Mouse (Mus musculus) c-Kit-positive CD71-positive TER-119-negative erythroid progenitor cells, embryonic 14.5 days (primary cell): Measurements from ENCODE around the gene Kcng4.
A peak's percentile ranks its signal among the peaks of the same experiment; 100 is the strongest.

ENCODE experiments used
- DNase-seq: peaks from one replicate; pipeline ENCODE4 v3.0.0-alpha.2; 2013; ENCODE audit warnings: low read depth

Gene Kcng4

GRCm38 (mm10) chr8:119615096-119615495, 20.4 kb downstream of the Kcng4 start:
- DNase-seq, result no peak

DNA sequence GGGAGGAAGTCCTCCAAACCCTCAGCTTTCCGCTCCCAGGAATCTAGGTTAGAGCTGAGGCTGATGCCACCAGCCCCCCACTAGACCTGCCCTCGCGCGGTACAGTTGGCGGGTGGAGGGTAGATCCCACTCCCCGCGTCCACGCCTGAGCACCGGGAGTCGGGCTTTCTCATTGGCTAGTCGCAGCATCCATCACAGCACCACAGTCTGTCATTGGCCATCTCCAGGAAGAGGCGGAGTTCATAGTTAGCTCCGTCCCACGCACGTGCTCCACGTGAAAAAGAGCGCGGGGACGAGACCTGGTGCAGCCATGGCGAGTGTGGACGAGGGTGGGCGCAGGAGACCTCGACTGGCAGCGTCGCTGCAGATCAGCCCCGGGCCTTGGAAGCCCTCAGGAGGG, 23.0 kb downstream of the Kcng4 start, which contains the start of gene Adad2:
TSS of gene Adad2 (plus strand) at position 277 of the 400 bp plus-strand sequence.
- DNase-seq, result no peak

- DNase-seq, result no peak
These were observed 29.3 kb downstream of the Kcng4 start for GRCm38 (mm10) chr8:119606224-119606623.

- peak; percentile 93 for DNase-seq
These were observed 30.5 kb downstream of the Kcng4 start, which contains the start of gene Taf1c for GRCm38 (mm10) chr8:119604996-119605395. Gene Taf1c (minus strand): TSS chr8:119605222.

DNA sequence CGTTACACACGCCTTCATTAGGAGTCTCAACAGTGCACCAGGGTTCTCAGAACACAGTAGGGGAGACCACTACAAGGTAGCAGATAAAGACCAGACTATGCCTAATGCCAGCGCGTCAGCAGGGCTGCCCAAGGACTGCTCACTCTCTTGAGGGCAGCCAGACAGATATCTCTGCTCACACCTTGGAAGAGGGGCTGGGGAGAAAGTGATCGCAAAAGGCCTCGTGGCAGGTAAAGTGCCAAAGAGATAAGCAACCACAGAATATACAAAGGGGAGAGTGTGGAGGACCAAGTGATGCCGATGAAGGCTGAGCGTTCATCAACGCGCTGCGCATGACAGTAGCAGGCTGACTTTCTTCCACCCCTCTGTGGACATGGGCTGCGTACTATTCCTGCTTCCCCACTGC, 31.1 kb downstream of the Kcng4 start:
- DNase-seq, result peak; percentile 51

DNA sequence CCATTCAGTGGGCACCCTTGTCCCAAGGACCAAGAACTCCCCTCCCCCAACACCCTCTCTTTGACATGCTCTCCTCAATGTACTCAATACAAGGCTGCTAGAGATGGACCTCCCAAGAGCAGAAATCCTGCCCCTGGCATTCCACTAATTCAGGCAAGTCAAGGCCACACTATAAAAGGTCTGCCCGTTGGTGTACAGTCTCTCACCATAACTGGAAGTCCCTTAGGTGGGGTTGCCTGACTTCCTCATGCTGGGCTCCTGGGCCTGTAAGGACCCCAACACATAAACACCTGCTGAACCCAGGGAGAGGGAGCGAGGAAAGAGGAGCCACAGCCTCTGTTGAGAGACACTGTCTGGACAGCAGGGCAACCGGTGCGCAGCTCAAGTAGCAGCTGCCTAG, 31.7 kb downstream of the Kcng4 start:
- no peak for DNase-seq

- DNase-seq, result no peak
These were observed 44.0 kb downstream of the Kcng4 start for GRCm38 (mm10) chr8:119591456-119591855.

DNA sequence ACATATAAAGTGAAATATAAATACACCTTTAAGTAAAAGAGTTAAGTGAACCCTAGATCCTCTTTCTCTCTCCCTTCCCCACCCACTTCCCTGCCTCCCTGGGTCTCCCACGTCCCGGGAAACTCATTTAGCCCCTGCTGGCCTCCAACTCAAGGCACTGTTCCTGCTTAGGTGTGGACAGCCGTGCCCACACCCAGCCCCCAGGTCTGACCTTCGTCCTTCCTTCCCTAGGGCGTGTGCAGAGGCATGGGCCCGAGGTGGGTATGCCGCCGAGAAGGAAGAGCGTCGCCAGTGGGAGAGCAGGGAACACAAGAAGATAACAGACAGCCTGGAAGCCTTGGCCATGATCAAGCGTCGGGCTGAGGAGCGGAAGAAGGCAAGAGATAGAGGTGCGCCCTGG, 45.1 kb downstream of the Kcng4 start:
- no peak for DNase-seq

GRCm38 (mm10) chr8:119588844-119589243, 46.6 kb downstream of the Kcng4 start:
- no peak for DNase-seq

GRCm38 (mm10) chr8:119588321-119588720, 47.2 kb downstream of the Kcng4 start:
- DNase-seq, result no peak

DNA sequence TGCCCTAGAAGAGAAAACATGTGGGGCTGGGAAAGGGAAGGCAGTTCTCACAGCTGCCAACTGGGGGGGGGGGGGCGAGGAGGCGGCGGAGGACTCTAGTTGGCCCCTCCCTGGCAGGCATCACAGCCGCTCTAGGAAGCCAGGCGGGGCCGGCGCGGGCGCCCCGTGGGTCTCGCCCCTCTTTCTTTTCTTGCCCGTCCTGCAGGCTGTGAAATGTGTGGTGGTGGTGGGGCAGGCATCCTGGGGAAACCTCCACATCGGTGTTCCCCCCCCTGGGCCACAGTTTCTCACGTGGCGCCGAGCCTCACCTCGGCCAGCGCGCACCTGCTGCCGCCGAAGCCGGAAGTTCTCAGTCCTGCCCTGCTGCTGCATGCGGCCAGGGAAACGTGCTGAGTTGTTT, 49.6 kb downstream of the Kcng4 start:
- DNase-seq, result no peak

- DNase-seq, result no peak
These were observed 54.9 kb downstream of the Kcng4 start for GRCm38 (mm10) chr8:119580441-119581161.

DNA sequence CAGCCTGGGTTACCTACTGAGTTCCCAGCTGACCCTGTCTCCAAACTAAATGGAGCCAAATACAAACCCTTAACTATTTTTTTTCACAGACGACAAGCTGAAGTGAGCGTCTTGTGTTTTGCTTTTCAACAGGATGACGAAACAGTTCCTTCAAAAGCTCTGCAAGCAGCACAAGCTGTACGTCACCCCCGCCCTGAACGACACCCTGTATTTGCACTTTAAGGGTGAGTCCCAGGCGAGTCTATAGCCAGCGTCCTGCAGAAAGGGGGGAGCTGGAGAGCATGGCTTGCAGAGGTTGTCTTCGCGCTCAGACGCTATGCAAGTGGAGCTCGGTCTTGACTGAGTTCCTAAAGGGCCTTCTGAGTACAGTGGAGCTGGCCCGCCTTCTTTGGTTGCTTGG, 56.4 kb downstream of the Kcng4 start:
- DNase-seq, result no peak

DNA sequence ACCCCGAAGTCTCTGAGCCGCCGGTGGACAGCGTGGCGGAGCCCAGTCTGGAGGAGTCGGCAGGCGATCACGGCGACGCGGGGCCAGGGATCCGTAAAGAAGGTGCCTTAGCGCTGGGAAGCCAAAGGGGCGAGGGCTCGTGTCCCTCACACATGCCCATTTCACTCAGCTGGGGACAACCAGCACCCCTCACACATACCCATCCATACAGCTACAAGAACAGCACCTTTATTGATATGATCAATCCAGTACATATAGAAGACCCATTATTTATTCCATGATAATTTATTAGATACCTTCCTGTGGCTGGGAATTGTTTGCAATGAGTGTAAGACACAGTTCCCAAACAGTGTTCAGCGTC, 60.1 kb downstream of the Kcng4 start:
- no peak for DNase-seq

GRCm38 (mm10) chr8:119574437-119575365, 60.8 kb downstream of the Kcng4 start, which contains the start of the genes Hsdl1 and Dnaaf1:
Gene Hsdl1 (minus strand): TSS chr8:119575183.
Gene Dnaaf1 (plus strand): TSS chr8:119575235.
- peak; percentile 85 for DNase-seq
